Mouse (Mus musculus) C2C12 (cell line): ENCODE results near the gene E2f8. TPM values are rescaled to one million over a fixed set of nuclear protein-coding genes. Genes with fewer than 3 reads are reported as not detected.

Experiments
- H3K27me3 ChIP-seq: one replicate; pipeline ENCODE4 v1.6.1; 2011; ENCODE audit not compliant: control insufficient read depth, insufficient read depth, insufficient read length
- H3K36me3 ChIP-seq: one replicate; pipeline ENCODE4 v1.6.1; 2011; ENCODE audit not compliant: control insufficient read depth, insufficient read depth
- H3K4me3 ChIP-seq: one replicate; pipeline ENCODE4 v1.5.1; 2011; ENCODE audit warnings: mild to moderate bottlenecking, control low read depth; ENCODE audit not compliant: poor library complexity, insufficient read depth, severe bottlenecking
- H3K79me2 ChIP-seq: one replicate; pipeline ENCODE4 v1.6.1; 2011; ENCODE audit not compliant: control insufficient read depth, insufficient read depth
- H3K79me3 ChIP-seq: one replicate; pipeline ENCODE4 v1.6.1; 2011; ENCODE audit warnings: low read depth, control low read depth
- H3ac ChIP-seq: one replicate; pipeline ENCODE3; 2011; ENCODE audit warnings: low read depth; ENCODE audit not compliant: control insufficient read depth, insufficient read length
- CEBPB ChIP-seq: IDR thresholded peaks from one replicate; pipeline ENCODE4 v1.6.1; 2011; ENCODE audit warnings: low read depth, mild to moderate bottlenecking, control low read depth, moderate library complexity
- CTCF ChIP-seq: IDR thresholded peaks from one replicate; pipeline ENCODE4 v1.5.1; 2011; ENCODE audit not compliant: control insufficient read depth, insufficient read depth, insufficient read length
- FOSL1 ChIP-seq: IDR thresholded peaks from one replicate; pipeline ENCODE4 v1.8.0; 2011; ENCODE audit warnings: mild to moderate bottlenecking, low read length; ENCODE audit not compliant: poor library complexity, insufficient read depth, severe bottlenecking
- MAX ChIP-seq: IDR thresholded peaks from one replicate; pipeline ENCODE4 v1.6.1; 2011; ENCODE audit warnings: mild to moderate bottlenecking, control low read depth
- MYOD1 ChIP-seq: IDR thresholded peaks from one replicate; pipeline ENCODE4 v1.6.1; 2011; ENCODE audit warnings: low read depth; ENCODE audit not compliant: control insufficient read depth, insufficient read length
- MYOG ChIP-seq: IDR thresholded peaks from one replicate; pipeline ENCODE4 v1.6.1; 2011; ENCODE audit not compliant: control insufficient read depth, insufficient read length; ENCODE audit errors: extremely low read depth
- USF1 ChIP-seq: IDR thresholded peaks from one replicate; pipeline ENCODE4 v1.6.1; 2011; ENCODE audit warnings: low read depth, mild to moderate bottlenecking, control low read depth, moderate library complexity
- polyA plus RNA-seq: library from polyadenylated mRNA; unstranded; fragments of >200 nt; fragmentation: generic; extraction: Trizol; gene quantifications from one replicate; pipeline ENCODE4 v1.2.1, GENCODE M21; 2012; ENCODE audit warnings: missing spikeins

Gene E2f8
- polyA plus RNA-seq, 1 experiment = 28.2 TPM

GRCm38 (mm10) chr7:48847820-48848650 lies 33.4 kb downstream of the E2f8 start, which contains the start of gene Csrp3:
Gene Csrp3 (minus strand): TSS chr7:48848033.
- Histone ChIP-seq H3ac (no peak within 1 kb of the TSS), H3K79me2 (no peaks in the 10 kb centered on the region), H3K4me3 (no peak within 1 kb of the TSS), H3K79me3 (no peaks in the 10 kb centered on the region), H3K36me3 (no peaks in the 10 kb centered on the region), H3K27me3 (no peaks in the 10 kb centered on the region)
- TF ChIP-seq CEBPB = no peak
- no peak for TF ChIP-seq CTCF
- TF ChIP-seq FOSL1 = no peak
- TF ChIP-seq MYOG = no peak
- no peak for TF ChIP-seq MAX
- no peak for TF ChIP-seq USF1
- TF ChIP-seq MYOD1 = no peak

GRCm38 (mm10) chr7:48846755-48847154 lies 34.6 kb downstream of the E2f8 start:
- no peaks in the 10 kb centered on the region for H3K79me2 ChIP-seq
- no peaks in the 10 kb centered on the region for H3K79me3 ChIP-seq
- H3ac ChIP-seq = no peak overlapping the region
- H3K36me3 ChIP-seq = no peaks in the 10 kb centered on the region
- H3K27me3 ChIP-seq = no peaks in the 10 kb centered on the region
- no peak overlapping the region for H3K4me3 ChIP-seq
- TF ChIP-seq CTCF = no peak
- TF ChIP-seq MYOD1 = no peak
- no peak for TF ChIP-seq CEBPB
- TF ChIP-seq USF1 = no peak
- TF ChIP-seq FOSL1 = no peak
- TF ChIP-seq MAX = no peak
- TF ChIP-seq MYOG = no peak

- Histone ChIP-seq H3K4me3 (no peak overlapping the region), H3ac (no peak overlapping the region), H3K79me3 (no peaks in the 10 kb centered on the region), H3K36me3 (no peaks in the 10 kb centered on the region), H3K27me3 (no peaks in the 10 kb centered on the region), H3K79me2 (no peaks in the 10 kb centered on the region)
- TF ChIP-seq MAX (no peak), MYOG (no peak), USF1 (no peak), MYOD1 (no peak), CTCF (no peak), CEBPB (no peak), FOSL1 (no peak)
Measured at GRCm38 (mm10) chr7:48845213-48845973, 36.0 kb downstream of the E2f8 start.

- Histone ChIP-seq H3K4me3 (no peak overlapping the region), H3K79me2 (no peaks in the 10 kb centered on the region)
Measured at GRCm38 (mm10) chr7:48843541-48843940, 37.9 kb downstream of the E2f8 start.

GRCm38 (mm10) chr7:48842353-48842752 lies 39.0 kb downstream of the E2f8 start:
- Histone ChIP-seq H3K27me3 (no peaks in the 10 kb centered on the region), H3ac (no peak overlapping the region), H3K79me3 (no peaks in the 10 kb centered on the region), H3K36me3 (no peaks in the 10 kb centered on the region), H3K79me2 (no peaks in the 10 kb centered on the region), H3K4me3 (no peak overlapping the region)
- no peak for TF ChIP-seq FOSL1
- TF ChIP-seq CTCF = no peak
- no peak for TF ChIP-seq MAX
- no peak for TF ChIP-seq MYOD1
- TF ChIP-seq CEBPB = no peak
- no peak for TF ChIP-seq USF1
- TF ChIP-seq MYOG = no peak

More at GRCm38 (mm10) chr7:48843541-48843940, 37.9 kb downstream of the E2f8 start:
- Histone ChIP-seq H3K79me3 (no peaks in the 10 kb centered on the region), H3K36me3 (no peaks in the 10 kb centered on the region), H3K27me3 (no peaks in the 10 kb centered on the region), H3ac (no peak overlapping the region)
- TF ChIP-seq MYOG = no peak
- no peak for TF ChIP-seq MYOD1
- no peak for TF ChIP-seq USF1
- TF ChIP-seq CEBPB = no peak
- TF ChIP-seq FOSL1 = no peak
- no peak for TF ChIP-seq CTCF
- no peak for TF ChIP-seq MAX

GRCm38 (mm10) chr7:48841538-48841937 lies 39.9 kb downstream of the E2f8 start:
- no peak overlapping the region for H3K4me3 ChIP-seq
- H3K79me3 ChIP-seq = no peaks in the 10 kb centered on the region
- H3K79me2 ChIP-seq = no peaks in the 10 kb centered on the region
- no peaks in the 10 kb centered on the region for H3K27me3 ChIP-seq
- TF ChIP-seq CTCF (no peak), MYOG (no peak), MYOD1 (no peak)
- no peaks in the 10 kb centered on the region for H3K36me3 ChIP-seq
- no peak overlapping the region for H3ac ChIP-seq
